Mouse (Mus musculus): ENCODE data around the gene Rab17. TPM values are rescaled to one million over a fixed set of nuclear protein-coding genes. Genes with fewer than 3 reads are reported as not detected.

The Rab17 gene
- total and polyA plus RNA-seq, 3 experiments = not detected

- no peaks in the 10 kb centered on the region for H3K79me2 ChIP-seq (ENCODE audit: control insufficient read depth, insufficient read depth, low read length, poor library complexity)
- no peaks in the 10 kb centered on the region for H3K9me3 ChIP-seq (replicated peaks; ENCODE audit: insufficient read depth, low read length)
- DNase-seq (ENCODE audit: low read depth, low spot score) = no peak
- H3K27ac ChIP-seq (ENCODE audit: control insufficient read depth, low read depth, low read length) = no peak overlapping the region
- no peak overlapping the region for H3K4me3 ChIP-seq (ENCODE audit: control insufficient read depth in 1 of 2, insufficient read depth in 1 of 2, low read depth in 2 of 2, low read length in 2 of 2)
- H3K9ac ChIP-seq (ENCODE audit: control insufficient read depth, low read depth, low read length, poor library complexity, severe bottlenecking) = no peak overlapping the region
- H3K36me3 ChIP-seq (ENCODE audit: control insufficient read depth in 1 of 2, insufficient read depth in 2 of 2, low read length in 2 of 2) = no peaks in the 10 kb centered on the region
- no peaks in the 10 kb centered on the region for H3K4me1 ChIP-seq (ENCODE audit: control insufficient read depth in 1 of 2, insufficient read depth in 2 of 2, low read length in 2 of 2)
- H3K27me3 ChIP-seq (ENCODE audit: control insufficient read depth in 1 of 2, insufficient read depth in 2 of 2, low read length in 2 of 2) = no peaks in the 10 kb centered on the region
- TF ChIP-seq GATA1 (IDR thresholded peaks at IDR 0.05; ENCODE audit: low read depth, low read length) (no peak), CTCF (IDR thresholded peaks at IDR 0.05 in 2 of 3, conservative IDR thresholded peaks at IDR 0.05 in 1 of 3; ENCODE audit: control insufficient read depth in 1 of 3, insufficient read depth in 1 of 3, low read depth in 2 of 3, low read length in 3 of 3, poor library complexity in 1 of 3, severe bottlenecking in 1 of 3) (no peak), UBTF (IDR thresholded peaks at IDR 0.05; ENCODE audit: borderline replicate concordance, insufficient read depth, low read depth, low read length) (no peak), BHLHE40 (IDR thresholded peaks at IDR 0.05; ENCODE audit: borderline replicate concordance, low read depth, low read length) (no peak), ZKSCAN1 (IDR thresholded peaks at IDR 0.05; ENCODE audit: low read depth, low read length) (no peak), KAT2A (conservative IDR thresholded peaks at IDR 0.05; ENCODE audit: low read depth, low read length) (no peak), NRF1 (IDR thresholded peaks at IDR 0.05; ENCODE audit: insufficient read depth, low read depth, low read length, poor library complexity, severe bottlenecking) (no peak), ELF1 (IDR thresholded peaks at IDR 0.05; ENCODE audit: low read depth, low read length) (no peak), ETS1 (IDR thresholded peaks at IDR 0.05; ENCODE audit: low read depth, low read length) (no peak), POLR2AphosphoS5 (IDR thresholded peaks at IDR 0.05; ENCODE audit: borderline replicate concordance, low read depth, low read length) (no peak), RAD21 (IDR thresholded peaks at IDR 0.05; ENCODE audit: low read depth, low read length) (no peak)
Observed at GRCm38 (mm10) chr1:91008147-91008682, 38.8 kb upstream of the Rab17 start.

GRCm38 (mm10) chr1:91006708-91007107 is 37.2 kb upstream of the Rab17 start:
- no peaks in the 10 kb centered on the region for H3K27me3 ChIP-seq (ENCODE audit: control insufficient read depth in 1 of 2, insufficient read depth in 2 of 2, low read length in 2 of 2)
- no peak for DNase-seq (ENCODE audit: low read depth, low spot score)
- no peaks in the 10 kb centered on the region for H3K36me3 ChIP-seq (ENCODE audit: control insufficient read depth in 1 of 2, insufficient read depth in 2 of 2, low read length in 2 of 2)
- TF ChIP-seq POLR2A (IDR thresholded peaks at IDR 0.05; ENCODE audit: control insufficient read depth in 1 of 2, insufficient read depth in 1 of 2, low read depth in 1 of 2, low read length in 2 of 2, poor library complexity in 1 of 2) (no peak), POLR2AphosphoS5 (IDR thresholded peaks at IDR 0.05; ENCODE audit: borderline replicate concordance, low read depth, low read length) (no peak), ETS1 (IDR thresholded peaks at IDR 0.05; ENCODE audit: low read depth, low read length) (no peak), KAT2A (conservative IDR thresholded peaks at IDR 0.05; ENCODE audit: low read depth, low read length) (no peak), ZKSCAN1 (IDR thresholded peaks at IDR 0.05; ENCODE audit: low read depth, low read length) (no peak), JUND (IDR thresholded peaks at IDR 0.05; ENCODE audit: low read depth, low read length) (no peak), TAL1 (IDR thresholded peaks at IDR 0.05; ENCODE audit: low read length) (no peak), SIN3A (IDR thresholded peaks at IDR 0.05; ENCODE audit: low read length) (no peak), MAX (IDR thresholded peaks at IDR 0.05; ENCODE audit: low read length) (no peak), HCFC1 (IDR thresholded peaks at IDR 0.05; ENCODE audit: low read depth, low read length) (no peak), TCF12 (IDR thresholded peaks at IDR 0.05; ENCODE audit: low read depth, low read length) (no peak), CHD1 (IDR thresholded peaks at IDR 0.05; ENCODE audit: low read depth, low read length) (no peak), GABPA (IDR thresholded peaks at IDR 0.05; ENCODE audit: low read depth, low read length) (no peak), ZMIZ1 (IDR thresholded peaks at IDR 0.05; ENCODE audit: low read depth, low read length) (no peak), POLR2AphosphoS2 (IDR thresholded peaks at IDR 0.05; ENCODE audit: low read length) (no peak), RAD21 (IDR thresholded peaks at IDR 0.05; ENCODE audit: low read depth, low read length) (no peak)
- no peaks in the 10 kb centered on the region for H3K4me1 ChIP-seq (ENCODE audit: control insufficient read depth in 1 of 2, insufficient read depth in 2 of 2, low read length in 2 of 2)
- H3K4me3 ChIP-seq (ENCODE audit: control insufficient read depth in 1 of 2, insufficient read depth in 1 of 2, low read depth in 2 of 2, low read length in 2 of 2) = no peak overlapping the region
- H3K9me3 ChIP-seq (replicated peaks; ENCODE audit: insufficient read depth, low read length) = no peaks in the 10 kb centered on the region
- H3K27ac ChIP-seq (ENCODE audit: control insufficient read depth, low read depth, low read length) = no peak overlapping the region
- H3K9ac ChIP-seq (ENCODE audit: control insufficient read depth, low read depth, low read length, poor library complexity, severe bottlenecking) = no peak overlapping the region
- H3K79me2 ChIP-seq (ENCODE audit: control insufficient read depth, insufficient read depth, low read length, poor library complexity) = no peaks in the 10 kb centered on the region

All from MEL (cell line).